20 mouse cellular contexts compared by ENCODE assay signal in genomic region chr4:108691469-108691868, GRCm38 (mm10). TPM values are rescaled to one million over a fixed set of nuclear protein-coding genes. Genes with fewer than 3 reads are reported as not detected.
"Had no signal": no experiment of that assay in that cellular context is flagged by ENCODE, and none has a peak within 500 bp of the region (broad histone marks: within the 10 kb centered on the region; RNA-seq: fewer than 3 reads in every experiment).

No protein-coding gene starts in this region.

- DNase-seq: lung, postnatal 14 days; lung, postnatal 36 days; right cerebral cortex, postnatal 14 days; thymus, adult 2 months; thymus, postnatal 25 days; thymus, postnatal 4 days had no signal

- H3K9ac ChIP-seq: lung, embryonic 15.5 days; midbrain, embryonic 13.5 days; midbrain, embryonic 15.5 days; neural tube, embryonic 12.5 days; stomach, embryonic 15.5 days had no signal

- H3K27ac ChIP-seq: lung, embryonic 15.5 days; macrophage; midbrain, embryonic 13.5 days; midbrain, embryonic 15.5 days; neural tube, embryonic 12.5 days; stomach, embryonic 15.5 days; stomach, postnatal 0 days had no signal

- H3K4me1 ChIP-seq: lung, embryonic 15.5 days; megakaryocyte, embryonic 14.5 days; midbrain, embryonic 13.5 days; midbrain, embryonic 15.5 days; neural tube, embryonic 12.5 days; stomach, embryonic 15.5 days had no signal

- H3K4me2 ChIP-seq: lung, embryonic 15.5 days; midbrain, embryonic 11.5 days; midbrain, embryonic 13.5 days; midbrain, embryonic 15.5 days; neural tube, embryonic 12.5 days; stomach, embryonic 15.5 days had no signal

- H3K27me3 ChIP-seq: lung, embryonic 15.5 days; midbrain, embryonic 13.5 days; midbrain, embryonic 15.5 days; neural tube, embryonic 12.5 days; stomach, embryonic 15.5 days had no signal

- H3K36me3 ChIP-seq: stomach, embryonic 15.5 days had no signal

- ATAC-seq: lung, postnatal 0 days; midbrain, embryonic 13.5 days; midbrain, embryonic 15.5 days had no signal

- H3K9me3 ChIP-seq: lung, embryonic 15.5 days; megakaryocyte, embryonic 14.5 days; midbrain, embryonic 13.5 days; midbrain, embryonic 15.5 days; neural tube, embryonic 12.5 days; stomach, embryonic 15.5 days had no signal

- H3K4me3 ChIP-seq: lung, embryonic 15.5 days; megakaryocyte, embryonic 14.5 days; midbrain, embryonic 13.5 days; midbrain, embryonic 15.5 days; neural tube, embryonic 12.5 days; stomach, embryonic 15.5 days had no signal

RNA-seq across cellular contexts. Expression of gene 3110021N24Rik, which starts 28.0 kb away (rescaled TPM):
- total RNA-seq: megakaryocyte progenitor cell, adult 5-6 weeks; neutrophil, adult 5-6 weeks had no signal
- polyA plus RNA-seq: macrophage; spleen, adult 2 months; testis, adult 2 months; thymus, adult 2 months had no signal
